Mouse (Mus musculus) lung, postnatal 0 days (tissue): ENCODE data around the gene Zfp704. TPM values are rescaled to one million over a fixed set of nuclear protein-coding genes. Genes with fewer than 3 reads are reported as not detected.
A peak's percentile ranks its signal among the peaks of the same experiment; 100 is the strongest.

ENCODE experiments used
- ATAC-seq: fragments of 200-750 bp; cut with Nextera tagmentation; 2 replicates; pipeline ENCODE4 v1.8.0; 2017; ENCODE audit warnings: moderate library complexity
- DNase-seq: peaks from one replicate; pipeline ENCODE4 v3.0.0-alpha.2; 2016; ENCODE audit warnings: low spot score
- H3K27ac ChIP-seq: fragments of 300-500 bp; sonication (generic); 2 replicates; pipeline ENCODE4 v1.5.1; 2014; ENCODE audit warnings: antibody characterized with exemption, mild to moderate bottlenecking, low read length, mixed read lengths
- H3K27me3 ChIP-seq: fragments of 300-500 bp; sonication (generic); replicated peaks from 2 replicates; pipeline ENCODE4 v1.6.1; 2014; ENCODE audit warnings: low read length, mixed read lengths; ENCODE audit not compliant: insufficient read depth
- H3K36me3 ChIP-seq: fragments of 300-500 bp; sonication (generic); 2 replicates; pipeline ENCODE4 v1.6.1; 2014; ENCODE audit warnings: low read length, mixed read lengths; ENCODE audit not compliant: insufficient read depth
- H3K4me1 ChIP-seq: fragments of 300-500 bp; sonication (generic); 2 replicates; pipeline ENCODE4 v1.6.1; 2014; ENCODE audit warnings: antibody characterized with exemption, low read depth, low read length, mixed read lengths; ENCODE audit not compliant: insufficient read depth
- H3K4me2 ChIP-seq: fragments of 300-500 bp; sonication (generic); replicated peaks from 2 replicates; pipeline ENCODE4 v1.6.1; 2014; ENCODE audit warnings: low read depth, mild to moderate bottlenecking, low read length, moderate library complexity, mixed read lengths
- H3K4me3 ChIP-seq: fragments of 300-500 bp; sonication (generic); 2 replicates; pipeline ENCODE4 v1.5.1; 2014; ENCODE audit warnings: low read depth, low read length
- H3K9ac ChIP-seq: fragments of 300-500 bp; sonication (generic); replicated peaks from 2 replicates; pipeline ENCODE4 v1.6.1; 2014; ENCODE audit warnings: low read depth, mild to moderate bottlenecking
- H3K9me3 ChIP-seq: fragments of 300-500 bp; sonication (generic); 2 replicates; pipeline ENCODE4 v1.6.1; 2016; ENCODE audit warnings: low read length, mixed read lengths
- CTCF ChIP-seq: IDR thresholded peaks from 2 replicates; pipeline ENCODE4 v1.5.1; 2016; ENCODE audit warnings: antibody characterized with exemption, mild to moderate bottlenecking
- EP300 ChIP-seq: IDR thresholded peaks from 2 replicates; pipeline ENCODE4 v1.6.1; 2016; ENCODE audit warnings: antibody characterized with exemption, mild to moderate bottlenecking, control low read depth
- WGBS: fragments of 180-500 bp; shearing (Covaris S2); extraction: QIAGEN DNeasy Blood & Tissue Kit; methylation state at CpG from one replicate; pipeline ENCODE4 v1.1.7; 2014; 5-methylcytosine and 5-hydroxymethylcytosine counted together
- polyA plus RNA-seq: library from polyadenylated mRNA; unstranded; fragments of >200 nt; fragmentation: Nextera tagmentation; extraction: Ambion mirVana; gene quantifications from 2 replicates; pipeline ENCODE4 v1.2.1, GENCODE M21; 2015

Zfp704 gene
- polyA plus RNA-seq, 1 experiment from 2014 or later: 5.9 TPM

GRCm38 (mm10) chr3:9554916-9555315 is 55.0 kb downstream of the Zfp704 start:
- 91% methylated on average over 6 of the region's 6 CpGs for WGBS
- Histone ChIP-seq H3K36me3 (no peaks in the 10 kb centered on the region), H3K9ac (no peak overlapping the region), H3K27me3 (no peaks in the 10 kb centered on the region), H3K4me2 (no peak overlapping the region), H3K4me3 (no peak overlapping the region), H3K9me3 (no peaks in the 10 kb centered on the region), H3K4me1 (no peaks in the 10 kb centered on the region), H3K27ac (no peak overlapping the region)
- DNase-seq (no peak), ATAC-seq (no peak)
- TF ChIP-seq EP300 (no peak), CTCF (no peak)

GRCm38 (mm10) chr3:9552332-9552731 is 57.6 kb downstream of the Zfp704 start:
- peak; percentile 57 for DNase-seq
- no peak overlapping the region for H3K9ac ChIP-seq
- TF ChIP-seq CTCF: peak; percentile 11; the same call in 1 of the 2 replicates
- TF ChIP-seq EP300: no peak

GRCm38 (mm10) chr3:9550930-9551329 is 59.0 kb downstream of the Zfp704 start:
- no peaks in the 10 kb centered on the region for H3K27me3 ChIP-seq
- WGBS: 60% methylated on average over 1 of the region's 1 CpGs
- H3K4me2 ChIP-seq: no peak overlapping the region
- H3K4me1 ChIP-seq: peaks cover 2% of the 10 kb centered on the region; the same call in 1 of the 2 replicates
- ATAC-seq: no peak
- H3K27ac ChIP-seq: no peak overlapping the region
- H3K9ac ChIP-seq: no peak overlapping the region
- H3K36me3 ChIP-seq: no peaks in the 10 kb centered on the region
- DNase-seq: no peak
- TF ChIP-seq EP300 (no peak), CTCF (no peak)
- no peaks in the 10 kb centered on the region for H3K9me3 ChIP-seq
- no peak overlapping the region for H3K4me3 ChIP-seq

More at GRCm38 (mm10) chr3:9552332-9552731, 57.6 kb downstream of the Zfp704 start:
- WGBS: 29% methylated on average over 8 of the region's 8 CpGs
- peak; percentile 79 for ATAC-seq
- no peaks in the 10 kb centered on the region for H3K36me3 ChIP-seq
- H3K9me3 ChIP-seq: no peaks in the 10 kb centered on the region
- no peaks in the 10 kb centered on the region for H3K27me3 ChIP-seq
- H3K4me1 ChIP-seq: 0 out of 2 replicates have a peak, but pooled peaks cover 2% of the 10 kb centered on the region
- H3K27ac ChIP-seq: no peak overlapping the region
- no peak overlapping the region for H3K4me2 ChIP-seq
- no peak overlapping the region for H3K4me3 ChIP-seq

- Histone ChIP-seq H3K9me3 (no peaks in the 10 kb centered on the region), H3K9ac (no peak overlapping the region), H3K27me3 (no peaks in the 10 kb centered on the region), H3K4me1 (peaks cover 2% of the 10 kb centered on the region; the same call in 1 of the 2 replicates), H3K4me2 (no peak overlapping the region), H3K4me3 (no peak overlapping the region), H3K36me3 (no peaks in the 10 kb centered on the region), H3K27ac (no peak overlapping the region)
- TF ChIP-seq EP300: no peak
- TF ChIP-seq CTCF: no peak
- DNase-seq (no peak), ATAC-seq (no peak)
- WGBS: 64% methylated on average over 5 of the region's 5 CpGs
These were observed 60.1 kb downstream of the Zfp704 start for GRCm38 (mm10) chr3:9549815-9550214.

- 58% methylated on average over 10 of the region's 10 CpGs for WGBS
- no peak for DNase-seq
- H3K4me3 ChIP-seq: no peak overlapping the region
- no peak for TF ChIP-seq CTCF
- no peak for TF ChIP-seq EP300
- no peak overlapping the region for H3K9ac ChIP-seq
- H3K4me1 ChIP-seq: peaks cover 2% of the 10 kb centered on the region; the same call in 1 of the 2 replicates
- H3K36me3 ChIP-seq: no peaks in the 10 kb centered on the region
- H3K27me3 ChIP-seq: no peaks in the 10 kb centered on the region
- H3K9me3 ChIP-seq: no peaks in the 10 kb centered on the region
- no peak for ATAC-seq
- H3K4me2 ChIP-seq: no peak overlapping the region
- H3K27ac ChIP-seq: no peak overlapping the region
These were observed 61.7 kb downstream of the Zfp704 start for GRCm38 (mm10) chr3:9548188-9548587.

- H3K36me3 ChIP-seq: no peaks in the 10 kb centered on the region
- ATAC-seq (peak; percentile 72), DNase-seq (peak; percentile 41)
- TF ChIP-seq CTCF (no peak), EP300 (no peak)
- H3K27ac ChIP-seq: no peak overlapping the region
- no peaks in the 10 kb centered on the region for H3K27me3 ChIP-seq
- H3K9ac ChIP-seq: no peak overlapping the region
- no peak overlapping the region for H3K4me2 ChIP-seq
- WGBS: 24% methylated on average over 15 of the region's 15 CpGs
- H3K4me1 ChIP-seq: peaks cover 2% of the 10 kb centered on the region; the same call in 1 of the 2 replicates
- no peaks in the 10 kb centered on the region for H3K9me3 ChIP-seq
- no peak overlapping the region for H3K4me3 ChIP-seq
These were observed 62.8 kb downstream of the Zfp704 start for GRCm38 (mm10) chr3:9546882-9547620.
